Mouse (Mus musculus): ENCODE data around the gene Gm14406.
"Not testable (repeated sequence)": the region's sequence is repeated elsewhere in the genome, so short reads cannot be mapped to it uniquely, and the experiment has no call there.

The Gm14406 gene

GRCm38 (mm10) chr2:177577998-177578397, at the start of gene Gm14406:
TSS of gene Gm14406 (minus strand) at chr2:177578210.
- not testable (repeated sequence) for DNase-seq (ENCODE audit: low spot score)

GRCm38 (mm10) chr2:177575141-177575540, 2.9 kb downstream of the Gm14406 start:
- DNase-seq (ENCODE audit: low spot score): not testable (repeated sequence)

- not testable (repeated sequence) for DNase-seq (ENCODE audit: low spot score)
Observed at GRCm38 (mm10) chr2:177559365-177559764, 18.6 kb downstream of the Gm14406 start.

GRCm38 (mm10) chr2:177555261-177555660, 22.7 kb downstream of the Gm14406 start:
- DNase-seq (ENCODE audit: low spot score): not testable (repeated sequence)

GRCm38 (mm10) chr2:177537717-177538116, 40.3 kb downstream of the Gm14406 start:
- DNase-seq (ENCODE audit: low spot score): not testable (repeated sequence)

GRCm38 (mm10) chr2:177537141-177537540, 40.9 kb downstream of the Gm14406 start:
- not testable (repeated sequence) for DNase-seq (ENCODE audit: low spot score)

GRCm38 (mm10) chr2:177535876-177536275, 42.1 kb downstream of the Gm14406 start:
- DNase-seq (ENCODE audit: low spot score): no peak

GRCm38 (mm10) chr2:177524171-177524570, 53.8 kb downstream of the Gm14406 start:
- not testable (repeated sequence) for DNase-seq (ENCODE audit: low spot score)

- DNase-seq (ENCODE audit: low spot score): not testable (repeated sequence)
Observed at GRCm38 (mm10) chr2:177523674-177524073, 54.3 kb downstream of the Gm14406 start.

GRCm38 (mm10) chr2:177523061-177523460, 54.9 kb downstream of the Gm14406 start:
- no peak for DNase-seq (ENCODE audit: low spot score)

- DNase-seq (ENCODE audit: low spot score): no peak
Observed at GRCm38 (mm10) chr2:177520035-177520434, 58.0 kb downstream of the Gm14406 start.

Data from retina, embryonic 14.5 days (tissue).